Mouse (Mus musculus): ENCODE data around the gene Parp16.
"Not testable (repeated sequence)": the region's sequence is repeated elsewhere in the genome, so short reads cannot be mapped to it uniquely, and the experiment has no call there.

Gene Parp16

DNA sequence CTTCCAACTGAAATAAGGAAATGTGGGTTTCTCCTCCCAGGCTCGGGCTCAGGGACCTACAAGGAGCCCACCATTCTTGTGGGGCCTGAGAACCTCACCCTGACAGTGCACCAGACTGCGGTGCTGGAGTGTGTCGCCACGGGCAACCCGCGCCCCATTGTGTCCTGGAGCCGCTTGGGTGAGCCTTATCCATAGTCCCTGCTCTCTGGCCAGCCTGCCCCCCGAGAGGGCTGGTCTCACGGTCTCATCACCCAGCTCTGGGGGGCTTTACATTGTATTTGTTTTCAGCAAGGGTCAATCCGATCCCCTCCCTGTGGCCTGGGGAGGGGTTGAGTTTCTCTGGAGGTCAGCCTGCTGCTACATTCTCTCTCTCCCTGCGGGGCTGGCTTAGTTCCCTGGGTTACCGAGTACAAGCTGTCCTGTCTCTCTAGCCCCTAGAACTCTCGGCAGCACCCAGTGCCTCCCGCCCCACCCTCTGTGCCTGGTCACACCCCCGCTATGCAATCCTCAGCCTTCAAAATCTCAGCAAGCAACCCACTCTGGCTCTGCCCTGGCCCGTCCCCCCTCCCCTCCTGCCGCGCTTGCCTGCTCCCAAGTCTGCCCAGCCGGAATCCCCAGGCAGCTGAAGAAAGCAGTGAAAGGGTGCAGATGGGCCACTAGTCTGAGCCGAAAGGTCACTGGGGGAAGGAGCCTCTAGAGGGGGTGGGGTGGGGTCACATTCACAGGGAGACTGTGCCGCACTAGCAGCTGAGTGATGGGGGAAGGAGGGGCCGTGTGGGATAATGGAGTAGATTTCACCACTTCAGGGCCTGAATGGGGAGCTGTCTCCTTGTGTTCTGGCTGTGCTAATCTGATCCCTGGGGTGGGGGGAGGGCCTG is 16.6 kb upstream of the Parp16 start:
- DNase-seq (ENCODE audit: low read depth, low spot score) = no peak

DNA sequence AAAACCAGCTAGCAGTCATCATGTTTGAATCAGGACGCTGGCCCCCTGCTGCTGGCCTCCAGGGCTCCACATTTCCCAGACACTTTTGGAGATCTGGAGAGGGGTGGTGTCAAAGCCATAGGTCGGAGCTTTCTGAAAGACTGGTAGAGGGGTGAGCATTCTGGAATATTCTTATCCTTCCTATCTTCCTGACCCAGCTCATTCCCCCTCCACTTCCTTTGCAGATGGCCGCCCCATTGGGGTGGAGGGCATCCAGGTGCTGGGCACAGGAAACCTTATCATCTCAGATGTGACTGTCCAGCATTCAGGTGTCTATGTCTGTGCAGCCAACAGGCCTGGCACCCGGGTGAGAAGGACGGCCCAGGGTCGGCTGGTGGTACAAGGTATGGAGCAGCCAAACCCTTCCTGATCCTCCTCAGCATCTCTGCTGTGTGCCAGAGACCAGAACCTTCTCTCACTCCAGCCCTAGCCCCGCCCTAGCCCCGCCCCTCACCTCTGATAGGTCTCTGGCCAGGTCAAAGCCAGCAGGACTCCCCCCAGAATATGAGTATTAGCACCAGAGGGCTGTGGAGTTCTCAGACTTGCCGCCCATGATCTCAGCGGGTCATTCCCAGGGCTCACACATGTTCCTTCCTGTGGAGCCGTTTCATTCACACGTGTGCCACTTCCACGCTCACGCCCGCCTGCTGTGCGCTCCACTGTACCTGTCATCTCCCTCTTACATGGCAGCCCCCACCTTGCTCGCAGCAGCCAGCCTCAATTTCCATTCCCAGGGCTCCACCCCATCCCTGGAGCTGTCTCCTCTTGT is 15.1 kb upstream of the Parp16 start:
- DNase-seq (ENCODE audit: low read depth, low spot score) = no peak

DNA sequence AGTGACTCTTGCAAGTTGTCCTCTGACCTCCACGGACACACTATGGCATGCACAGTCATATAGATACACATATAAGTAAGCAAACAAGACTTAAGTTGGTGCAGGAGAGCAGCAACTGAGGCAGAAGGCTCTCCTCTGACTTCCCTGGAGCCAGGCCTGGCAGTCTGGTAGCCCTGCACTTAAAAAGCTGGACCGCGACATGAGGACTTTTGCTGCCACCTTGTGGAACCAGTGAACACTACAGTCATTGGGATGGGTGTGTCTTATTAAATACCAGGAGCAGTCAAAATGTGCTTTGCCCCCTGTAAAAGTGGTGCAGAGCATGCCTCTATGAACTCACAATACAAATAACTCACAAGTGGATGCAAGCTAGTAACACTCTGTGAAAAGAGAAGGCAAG is 6.6 kb upstream of the Parp16 start:
- DNase-seq (ENCODE audit: low read depth, low spot score) = peak; percentile 76

DNA sequence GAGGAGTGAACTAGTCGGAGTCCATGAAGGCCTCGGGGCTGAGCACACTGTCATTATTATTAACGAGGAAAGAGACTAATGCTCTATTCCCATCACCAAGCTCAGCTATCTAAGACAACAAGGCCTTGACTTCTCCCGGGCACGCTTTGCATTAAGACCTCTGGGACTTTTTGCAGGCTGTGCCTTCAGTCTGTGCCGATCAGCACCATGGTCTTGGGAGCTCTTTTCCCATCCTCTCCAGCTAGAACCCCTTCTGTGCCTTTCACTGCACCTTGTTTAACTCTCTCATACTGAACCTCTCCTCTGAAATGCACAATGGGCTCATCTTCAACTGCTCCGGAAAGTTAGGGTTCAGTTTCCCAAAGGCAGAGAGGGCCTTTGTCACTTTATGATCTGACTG is 4.8 kb upstream of the Parp16 start:
- DNase-seq (ENCODE audit: low read depth, low spot score) = no peak

DNA sequence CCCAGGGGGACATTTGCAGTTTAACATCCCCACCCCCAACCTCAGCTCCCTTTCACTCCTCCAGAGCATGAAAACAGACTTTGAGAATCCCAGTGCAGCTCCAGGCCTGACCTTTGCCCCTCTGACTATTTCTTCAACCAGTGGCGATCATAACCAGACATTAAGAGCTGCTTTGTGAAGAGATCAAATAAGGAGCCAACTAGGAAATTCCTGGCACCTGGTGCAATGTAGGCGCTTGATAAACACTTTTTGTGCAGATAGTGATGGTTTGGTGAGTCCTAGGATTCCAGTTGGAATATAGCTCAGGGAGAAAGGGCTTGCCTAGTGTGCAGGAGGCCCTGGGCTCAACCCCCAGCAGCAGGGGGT is 3.8 kb upstream of the Parp16 start:
- DNase-seq (ENCODE audit: low read depth, low spot score) = no peak

DNA sequence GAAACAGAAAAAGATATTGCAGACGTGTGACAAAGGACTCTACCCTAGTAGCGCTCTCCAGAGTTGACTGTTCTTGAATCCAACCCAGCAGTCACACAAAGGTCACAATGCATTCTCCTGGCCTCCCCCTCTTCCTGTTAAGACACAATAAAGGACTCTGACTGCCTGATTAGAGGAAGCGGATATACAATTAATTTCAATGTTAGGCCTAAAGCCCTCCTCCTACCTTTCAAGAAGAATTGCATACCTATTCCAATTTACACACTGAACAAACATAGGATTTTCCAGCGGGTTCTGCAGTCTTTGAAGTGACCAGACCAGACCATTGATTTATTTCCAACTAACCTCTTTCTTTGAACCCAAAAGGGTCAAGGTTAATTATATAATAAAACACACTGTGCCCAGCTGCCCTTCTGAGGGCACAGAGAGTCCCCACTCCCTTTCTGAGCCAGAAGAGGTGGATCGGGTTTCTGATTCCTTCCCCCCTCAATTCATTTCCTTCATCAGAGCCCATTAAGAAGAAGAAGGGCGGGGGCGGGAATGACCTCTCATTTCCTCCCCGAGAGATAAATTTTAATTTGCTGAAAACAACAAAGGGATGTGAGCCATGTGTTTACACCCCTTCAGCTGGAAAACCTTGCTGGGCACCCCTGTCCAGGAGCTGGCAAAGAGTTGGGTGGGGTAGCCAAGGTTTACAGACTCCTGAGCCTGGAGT is 3.2 kb upstream of the Parp16 start:
- no peak for DNase-seq (ENCODE audit: low read depth, low spot score)

DNA sequence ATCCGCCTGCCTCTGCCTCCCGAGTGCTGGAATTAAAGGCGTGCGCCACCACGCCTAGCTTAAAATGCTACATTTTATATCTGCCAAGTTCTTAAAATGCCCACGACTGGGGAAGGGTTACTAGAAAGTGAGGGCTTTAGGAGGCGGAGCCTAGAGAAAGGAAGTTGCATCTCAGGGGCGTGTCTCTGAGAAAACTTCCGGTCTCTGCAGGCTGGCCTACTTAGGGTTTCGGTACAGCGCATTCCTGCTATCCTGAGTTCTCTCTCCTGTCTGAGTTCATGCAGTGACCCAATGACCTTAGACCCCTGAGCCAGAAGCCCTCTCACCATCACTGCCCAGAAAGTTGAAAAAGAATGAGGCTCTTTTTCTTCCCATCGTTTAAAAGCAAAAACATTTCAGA is 1.9 kb upstream of the Parp16 start:
- no peak for DNase-seq (ENCODE audit: low read depth, low spot score)

DNA sequence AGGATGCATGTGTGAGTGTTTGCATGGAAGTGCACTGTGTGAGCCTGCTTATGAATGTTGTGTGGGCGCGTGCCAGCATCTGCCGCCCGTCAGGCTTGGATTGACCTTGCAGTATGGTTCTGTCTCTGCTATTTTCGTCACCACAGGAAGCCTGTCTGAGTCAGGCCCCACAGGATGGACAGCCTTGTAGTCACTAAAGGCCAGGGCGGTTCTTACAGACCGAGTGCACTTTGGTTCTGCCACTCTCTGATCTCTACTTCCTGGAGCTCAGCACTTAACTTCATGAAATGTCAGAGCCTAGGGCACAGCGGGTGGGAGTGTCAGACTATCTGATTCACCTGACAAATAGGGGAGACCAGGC is 448 bp downstream of the Parp16 start:
- DNase-seq (ENCODE audit: low read depth, low spot score) = no peak

DNA sequence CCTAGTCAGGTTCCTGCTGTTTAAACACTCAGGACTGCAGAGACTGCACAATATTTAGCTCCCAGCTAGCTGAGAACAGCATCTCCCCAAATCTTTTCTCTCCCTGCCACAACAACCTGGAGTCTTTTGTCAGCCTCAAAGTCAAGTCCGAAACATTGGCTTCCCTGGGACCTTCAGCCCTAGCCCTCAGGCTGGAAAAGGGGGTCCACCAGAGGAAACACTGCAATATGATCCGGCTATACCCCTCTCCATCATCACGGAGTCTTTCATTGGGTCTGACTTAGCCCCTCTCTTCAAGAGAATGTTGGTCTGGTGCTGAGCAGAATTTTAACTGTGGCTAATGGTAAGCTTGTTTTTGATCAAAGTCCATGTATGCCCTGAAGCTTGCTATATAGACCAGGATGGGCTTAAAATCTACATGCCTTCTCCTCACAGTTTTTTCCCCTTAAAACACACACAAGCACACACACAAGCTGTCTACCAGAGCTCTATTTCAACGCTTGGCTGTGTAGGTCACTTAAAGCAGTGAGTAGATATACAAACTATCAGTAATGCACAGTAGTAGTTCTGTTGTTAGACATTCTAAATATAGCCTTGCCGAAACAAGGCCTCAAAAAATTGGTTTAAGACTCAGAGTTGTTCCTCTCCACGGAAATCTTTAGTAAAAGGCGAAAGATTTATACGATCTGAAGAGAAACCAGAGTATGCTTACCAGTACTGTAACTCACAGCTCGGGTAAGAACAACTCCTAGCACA is 1.0 kb downstream of the Parp16 start:
- peak; percentile 70 for DNase-seq (ENCODE audit: low read depth, low spot score)

DNA sequence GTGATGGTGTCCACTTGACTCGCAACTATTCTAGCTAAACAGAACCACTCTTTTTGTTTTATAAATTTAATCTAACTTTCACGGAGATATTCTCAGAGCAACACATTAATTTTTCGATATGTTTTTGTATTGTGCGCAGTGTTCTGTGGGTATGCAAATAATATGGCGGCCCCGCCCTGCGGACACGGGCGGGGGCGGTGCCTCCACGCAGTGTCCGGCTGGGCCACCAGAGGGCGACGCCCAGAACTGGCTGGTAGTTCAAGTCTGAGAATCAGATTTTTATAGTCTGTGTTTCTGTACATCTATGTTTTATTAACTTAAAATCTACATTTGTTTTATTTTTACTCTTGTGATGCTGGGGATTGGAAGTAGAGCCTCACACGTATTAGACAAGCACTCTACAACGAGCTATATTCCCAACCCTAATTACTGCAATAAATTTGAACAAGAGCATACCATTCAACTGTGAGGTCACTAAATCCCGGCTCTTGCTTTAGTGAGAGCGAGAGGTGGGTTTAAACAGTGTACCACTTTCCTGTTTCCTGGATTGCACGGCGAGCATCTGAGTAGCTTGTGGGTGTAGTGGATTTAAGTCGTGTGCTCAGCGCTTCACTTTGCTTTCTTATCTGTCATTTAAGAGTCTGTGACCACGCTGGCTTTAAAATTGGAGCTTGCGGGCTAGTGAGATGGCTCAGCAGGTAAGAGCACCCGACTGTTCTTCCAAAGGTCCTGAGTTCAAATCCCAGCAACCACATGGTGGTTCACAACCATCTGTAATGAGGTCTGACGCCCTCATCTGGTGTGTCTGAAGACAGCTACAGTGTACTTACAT is 1.8 kb downstream of the Parp16 start:
- DNase-seq (ENCODE audit: low read depth, low spot score) = peak; percentile 67

DNA sequence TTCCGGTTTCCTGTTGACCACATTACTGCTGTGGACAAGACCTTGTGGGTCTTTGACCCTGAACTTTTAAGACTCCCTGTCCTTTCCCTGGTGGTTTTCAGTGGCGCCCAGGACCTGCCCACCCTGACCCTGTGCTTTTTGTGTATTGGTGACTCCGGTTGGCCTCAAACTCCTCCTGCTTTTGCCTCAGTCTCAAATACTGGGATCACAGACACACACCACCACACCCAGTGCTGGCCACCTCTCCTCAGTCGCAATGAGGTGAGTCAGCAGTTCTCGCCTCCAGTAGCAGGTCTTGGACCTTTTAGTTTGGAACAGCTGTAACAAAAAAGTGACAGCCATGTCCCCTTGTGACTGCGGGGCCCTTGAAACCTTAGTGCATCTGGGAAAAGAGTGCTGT is 2.7 kb downstream of the Parp16 start:
- DNase-seq (ENCODE audit: low read depth, low spot score) = no peak

DNA sequence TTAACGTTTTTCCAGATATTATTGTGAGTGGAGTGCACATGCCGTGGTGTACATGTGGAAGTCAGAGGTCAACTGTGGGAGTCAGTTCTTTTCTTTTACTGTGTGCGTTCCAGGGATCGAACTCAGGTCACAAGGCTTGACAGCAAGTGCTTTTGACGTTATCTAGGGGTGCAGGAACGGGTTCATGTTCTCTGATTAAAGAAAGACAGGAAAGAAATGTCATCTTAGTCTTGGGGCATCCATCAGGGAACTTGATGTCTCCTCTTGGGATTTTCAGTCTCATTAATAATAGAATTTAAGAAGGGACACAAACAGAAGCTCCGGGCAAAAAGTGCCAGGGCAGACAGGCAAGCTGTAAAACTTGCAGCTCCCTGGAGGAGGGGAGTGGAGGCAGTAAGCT is 4.6 kb downstream of the Parp16 start:
- DNase-seq (ENCODE audit: low read depth, low spot score) = no peak

DNA sequence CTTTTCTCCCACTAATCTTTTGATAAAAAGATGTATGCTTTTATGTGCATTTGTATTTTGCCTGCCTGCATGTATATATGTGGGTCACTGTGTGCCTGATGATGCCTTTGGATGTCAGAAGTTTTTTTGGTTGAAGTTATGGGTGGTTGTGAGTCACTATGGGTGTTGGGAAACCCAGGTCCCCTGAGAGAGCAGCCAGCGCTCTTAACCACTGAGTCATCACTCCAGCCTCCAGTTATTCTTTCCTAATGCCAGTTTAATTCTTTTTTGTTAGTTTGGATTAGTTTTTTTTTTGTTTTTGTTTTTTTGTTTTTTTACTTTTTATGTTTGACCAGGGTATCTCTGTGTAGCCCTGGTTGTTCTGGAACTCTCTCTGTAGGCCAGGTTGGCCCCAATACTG is 5.5 kb downstream of the Parp16 start:
- DNase-seq (ENCODE audit: low read depth, low spot score) = no peak

DNA sequence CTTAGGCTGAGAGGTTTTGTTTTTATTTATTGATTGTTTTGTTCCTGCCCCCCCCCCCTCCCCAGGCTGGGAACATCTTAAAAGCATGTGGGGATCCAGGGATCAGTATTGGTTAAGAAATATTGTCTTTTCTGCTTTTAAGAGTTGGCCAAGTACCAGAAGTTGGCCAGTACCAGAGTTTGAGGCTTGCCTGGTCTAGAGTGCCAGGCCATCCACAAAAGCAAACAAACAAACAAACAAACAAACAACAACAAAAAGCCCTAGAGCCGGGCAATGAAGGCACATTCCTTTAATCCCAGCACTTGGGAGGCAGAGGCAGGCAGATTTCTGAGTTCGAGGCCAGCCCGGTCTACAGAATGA is 5.8 kb downstream of the Parp16 start:
- no peak for DNase-seq (ENCODE audit: low read depth, low spot score)

DNA sequence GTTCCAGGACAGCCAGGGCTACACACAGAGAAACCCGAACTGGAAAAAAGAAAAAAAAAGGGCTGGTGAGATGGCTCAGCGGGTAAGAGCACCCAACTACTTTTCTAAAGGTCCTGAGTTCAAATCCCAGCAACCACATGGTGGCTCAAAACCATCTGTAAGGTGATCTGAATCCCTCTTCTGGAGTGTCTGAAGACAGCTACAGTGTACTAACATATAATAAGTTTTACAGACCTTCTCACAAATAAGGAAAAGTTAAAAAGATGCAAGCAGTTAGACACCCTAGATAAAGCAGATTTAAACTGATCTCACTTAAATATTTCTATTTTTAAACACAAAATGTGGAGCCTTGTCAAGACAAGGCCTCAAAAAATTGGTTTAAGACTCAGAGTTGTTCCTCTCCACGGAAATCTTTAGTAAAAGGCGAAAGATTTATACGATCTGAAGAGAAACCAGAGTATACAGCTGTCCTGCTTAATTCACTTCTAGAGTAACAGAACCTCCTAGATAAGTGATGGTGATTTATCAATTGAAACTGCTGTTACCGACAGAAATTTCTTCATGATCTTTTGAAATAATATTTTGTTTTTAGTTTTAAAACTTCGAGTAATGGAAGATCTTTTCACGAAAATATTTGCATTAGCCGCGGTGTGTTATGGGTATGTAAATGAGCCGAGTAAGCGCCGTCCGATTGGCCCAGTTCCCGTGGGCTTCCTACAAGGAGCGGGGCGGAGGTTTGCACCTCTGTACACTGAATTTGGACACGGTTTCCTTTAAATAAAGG is 6.4 kb downstream of the Parp16 start:
- peak; percentile 87 for DNase-seq (ENCODE audit: low read depth, low spot score)

DNA sequence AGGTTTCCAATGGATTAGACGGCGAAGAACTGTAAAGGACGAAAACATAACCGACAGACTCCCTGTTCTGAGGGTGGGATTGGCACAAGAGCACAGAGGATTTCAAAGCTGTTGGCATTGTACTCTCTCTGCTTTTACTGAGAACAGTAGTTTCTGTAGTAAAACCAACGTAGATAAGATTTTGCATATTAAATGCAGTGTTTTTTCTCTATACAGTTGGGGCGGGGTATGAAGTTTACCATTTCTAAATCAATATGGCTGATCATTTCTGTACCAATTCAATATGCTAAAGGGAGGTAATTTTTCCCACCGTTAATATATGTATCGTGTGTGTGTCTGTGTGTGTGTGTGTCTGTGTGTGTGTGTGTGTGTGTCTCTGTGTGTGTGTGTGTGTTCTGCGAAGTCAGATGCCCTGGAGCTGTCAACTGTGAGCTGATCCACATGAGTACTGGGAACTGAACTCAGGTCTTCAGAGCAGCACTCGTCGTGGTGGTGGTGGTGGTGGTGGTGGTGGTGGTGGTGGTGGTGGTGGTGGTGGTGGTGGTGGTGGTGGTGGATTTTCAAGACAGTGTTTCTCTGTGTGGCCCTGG is 7.1 kb downstream of the Parp16 start:
- DNase-seq (ENCODE audit: low read depth, low spot score) = no peak

DNA sequence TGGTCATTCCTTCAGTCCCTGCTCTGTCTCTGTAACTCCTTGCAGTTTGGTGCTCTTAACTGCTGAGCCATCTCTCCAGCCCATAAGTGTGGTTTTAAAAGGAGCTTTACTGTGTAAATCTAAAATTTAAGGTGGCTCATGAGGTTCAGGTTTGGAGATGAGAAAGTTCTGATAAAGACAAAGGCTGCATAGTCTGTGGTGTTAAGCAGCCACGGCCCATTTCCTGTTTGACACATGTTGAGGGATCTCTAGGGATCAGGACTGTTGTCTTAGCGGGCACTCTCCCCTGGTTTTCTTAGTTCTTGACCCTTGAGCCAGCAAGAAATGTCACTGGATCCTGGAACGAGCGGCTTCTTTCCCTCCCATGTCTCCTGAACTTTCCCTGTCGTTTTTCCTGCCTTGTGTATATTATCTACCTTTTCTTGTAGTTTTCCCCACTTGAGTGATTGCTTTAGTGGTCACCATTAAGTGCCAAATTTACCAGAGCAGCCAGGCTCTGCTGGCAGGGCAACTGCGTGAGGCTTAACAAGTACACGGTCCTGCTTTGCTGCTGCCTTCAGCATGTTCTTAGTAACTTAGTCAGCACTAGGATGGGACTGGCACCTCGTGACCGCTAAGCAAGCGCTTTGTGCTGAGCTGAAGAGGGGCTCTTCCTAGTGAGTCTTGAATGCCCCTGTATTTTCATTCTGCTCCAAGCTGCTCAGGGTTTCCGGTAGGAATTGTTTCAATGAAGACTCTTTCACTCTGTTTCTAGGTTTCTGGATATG is 10.1 kb downstream of the Parp16 start:
- no peak for DNase-seq (ENCODE audit: low read depth, low spot score)

DNA sequence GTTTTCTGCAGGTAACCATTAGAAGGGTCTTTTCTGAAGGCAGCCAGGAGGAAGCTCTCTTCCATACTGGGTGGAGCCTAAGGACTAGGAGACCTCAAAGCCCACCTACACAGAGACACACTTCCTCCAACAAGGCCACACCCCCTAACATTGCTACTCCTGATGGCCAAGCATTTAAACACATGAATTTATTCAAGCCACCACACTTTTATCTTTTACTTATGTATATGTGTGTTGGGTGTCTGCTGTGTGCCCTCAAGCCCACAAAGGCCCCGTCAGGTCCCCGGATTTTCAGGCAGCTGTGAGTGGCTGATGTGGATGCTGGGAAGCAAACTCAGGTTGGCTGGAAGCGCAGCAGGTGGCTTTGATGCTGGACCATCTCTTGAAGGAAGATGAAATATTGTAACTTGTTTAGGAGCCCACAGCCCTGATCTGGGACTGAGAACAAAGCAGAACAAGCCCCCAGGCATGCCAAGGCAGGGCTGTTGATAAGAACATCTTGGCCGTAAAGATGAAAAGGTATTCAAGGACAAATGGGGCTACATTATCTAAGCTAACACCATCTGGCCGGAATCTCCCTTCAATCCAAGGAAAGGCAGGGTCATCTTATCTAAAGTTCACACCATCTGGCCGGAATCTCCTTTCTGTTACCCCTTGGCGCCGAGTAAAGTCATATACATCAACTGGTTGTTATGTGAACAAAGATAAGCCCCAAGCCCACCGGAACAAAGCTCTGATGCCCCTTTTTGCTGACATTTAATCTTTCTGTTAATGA is 12.1 kb downstream of the Parp16 start:
- not testable (repeated sequence) for DNase-seq (ENCODE audit: low read depth, low spot score)

All from telencephalon, adult 2 months (tissue).